Mouse (Mus musculus): ENCODE results near the gene Lrpprc. TPM values are rescaled to one million over a fixed set of nuclear protein-coding genes. Genes with fewer than 3 reads are reported as not detected.

Gene Lrpprc
- polyA plus RNA-seq, 1 experiment: 7.0 TPM

- no peak for DNase-seq
- WGBS: 81% methylated on average over 16 of the region's 16 CpGs
- no peak for TF ChIP-seq CTCF (IDR thresholded peaks at IDR 0.05; ENCODE audit: insufficient read depth, low read length)
- TF ChIP-seq POLR2A (IDR thresholded peaks at IDR 0.05; ENCODE audit: borderline replicate concordance, extremely low read depth, low read depth, low read length): no peak
- H3K4me1 ChIP-seq (ENCODE audit: control insufficient read depth, insufficient read depth, low read length): no peaks in the 10 kb centered on the region; the same call in 1 of the 2 replicates
- H3K4me3 ChIP-seq (replicated peaks; ENCODE audit: extremely low read depth, low read depth, low read length): no peak overlapping the region
These were observed 14.1 kb downstream of the Lrpprc start for GRCm38 (mm10) chr17:84776362-84777000.

DNA sequence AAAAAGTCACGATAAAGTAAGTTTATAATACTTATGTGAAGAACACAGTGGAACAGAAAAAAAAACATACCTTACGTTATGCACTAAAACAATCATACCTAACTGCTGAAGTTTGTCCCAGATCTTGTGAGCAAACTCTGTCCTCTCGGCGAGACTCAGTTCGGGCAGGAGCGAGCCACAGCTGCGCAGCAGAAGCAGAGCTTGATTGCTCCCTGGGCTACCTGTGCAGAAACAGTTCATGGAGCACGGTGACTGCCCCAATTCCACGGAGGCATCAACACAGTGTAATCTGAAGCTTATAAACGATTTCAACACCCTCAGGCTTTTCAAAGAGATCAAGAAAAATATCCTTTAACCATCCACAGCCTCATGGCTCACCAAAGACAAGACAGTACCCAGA is 15.3 kb downstream of the Lrpprc start:
- TF ChIP-seq CTCF (IDR thresholded peaks at IDR 0.05; ENCODE audit: insufficient read depth, low read length) (no peak), POLR2A (IDR thresholded peaks at IDR 0.05; ENCODE audit: borderline replicate concordance, extremely low read depth, low read depth, low read length) (no peak)
- no peaks in the 10 kb centered on the region; the same call in 1 of the 2 replicates for H3K4me1 ChIP-seq (ENCODE audit: control insufficient read depth, insufficient read depth, low read length)
- 93% methylated on average over 10 of the region's 10 CpGs for WGBS
- no peak for DNase-seq
- no peak overlapping the region for H3K4me3 ChIP-seq (replicated peaks; ENCODE audit: extremely low read depth, low read depth, low read length)

GRCm38 (mm10) chr17:84771882-84772281 is 18.7 kb downstream of the Lrpprc start:
- DNase-seq: no peak
- no peak overlapping the region for H3K4me3 ChIP-seq (replicated peaks; ENCODE audit: extremely low read depth, low read depth, low read length)
- TF ChIP-seq POLR2A (IDR thresholded peaks at IDR 0.05; ENCODE audit: borderline replicate concordance, extremely low read depth, low read depth, low read length) (no peak), CTCF (IDR thresholded peaks at IDR 0.05; ENCODE audit: insufficient read depth, low read length) (no peak)
- no peaks in the 10 kb centered on the region for H3K4me1 ChIP-seq (ENCODE audit: control insufficient read depth, insufficient read depth, low read length)
- 78% methylated on average over 9 of the region's 9 CpGs for WGBS

DNA sequence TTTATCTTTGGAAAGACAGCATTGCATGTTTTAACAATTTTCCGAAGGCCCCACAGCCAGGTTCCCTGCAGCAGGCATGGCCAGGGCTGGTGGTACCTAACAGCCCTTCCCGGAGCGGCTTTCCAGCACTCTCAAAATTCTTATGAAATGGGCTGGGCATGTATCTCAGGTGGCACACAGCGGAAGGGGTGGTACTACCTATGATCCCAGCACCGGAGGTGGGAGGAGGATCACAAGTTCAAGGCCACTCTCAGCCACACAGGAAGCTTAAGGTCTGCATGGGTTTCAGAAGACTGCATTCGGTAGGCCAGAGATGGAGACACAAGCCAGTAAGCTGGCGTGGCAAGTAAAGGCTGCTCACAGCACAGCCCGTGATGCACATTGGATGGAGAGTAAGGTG is 31.6 kb downstream of the Lrpprc start:
- H3K4me3 ChIP-seq (replicated peaks; ENCODE audit: extremely low read depth, low read depth, low read length): no peak overlapping the region
- no peak for TF ChIP-seq POLR2A (IDR thresholded peaks at IDR 0.05; ENCODE audit: borderline replicate concordance, extremely low read depth, low read depth, low read length)
- TF ChIP-seq CTCF (IDR thresholded peaks at IDR 0.05; ENCODE audit: insufficient read depth, low read length): no peak

GRCm38 (mm10) chr17:84758374-84758773 is 32.2 kb downstream of the Lrpprc start:
- TF ChIP-seq CTCF (IDR thresholded peaks at IDR 0.05; ENCODE audit: insufficient read depth, low read length) (no peak), POLR2A (IDR thresholded peaks at IDR 0.05; ENCODE audit: borderline replicate concordance, extremely low read depth, low read depth, low read length) (no peak)
- DNase-seq: no peak
- no peaks in the 10 kb centered on the region for H3K4me1 ChIP-seq (ENCODE audit: control insufficient read depth, insufficient read depth, low read length)
- H3K4me3 ChIP-seq (replicated peaks; ENCODE audit: extremely low read depth, low read depth, low read length): no peak overlapping the region
- WGBS: 46% methylated on average over 10 of the region's 10 CpGs

More for the DNA sequence above, 31.6 kb downstream of the Lrpprc start:
- no peak for DNase-seq
- no peaks in the 10 kb centered on the region for H3K4me1 ChIP-seq (ENCODE audit: control insufficient read depth, insufficient read depth, low read length)
- 88% methylated on average over 8 of the region's 8 CpGs for WGBS

DNA sequence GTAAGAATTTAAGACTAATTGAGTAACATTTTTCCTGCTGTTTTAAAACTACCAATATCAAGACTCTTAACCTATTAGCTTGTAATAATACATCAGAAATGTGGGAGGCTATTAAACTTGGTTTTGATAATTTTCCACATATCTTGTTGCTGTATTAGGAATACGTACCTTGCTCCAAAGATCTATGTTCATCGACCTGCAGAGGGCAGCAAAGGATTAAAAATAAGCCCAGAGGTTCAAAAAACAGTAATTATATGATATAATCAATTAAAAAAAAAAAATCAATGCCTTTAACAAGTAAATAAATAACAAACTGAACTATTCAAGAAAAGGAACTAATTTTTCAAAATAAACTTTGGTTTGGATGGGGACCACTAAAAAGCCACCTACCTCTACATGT is 34.5 kb downstream of the Lrpprc start:
- no peaks in the 10 kb centered on the region for H3K4me1 ChIP-seq (ENCODE audit: control insufficient read depth, insufficient read depth, low read length)
- no peak overlapping the region for H3K4me3 ChIP-seq (replicated peaks; ENCODE audit: extremely low read depth, low read depth, low read length)
- DNase-seq: no peak
- 65% methylated on average over 2 of the region's 2 CpGs for WGBS
- no peak for TF ChIP-seq CTCF (IDR thresholded peaks at IDR 0.05; ENCODE audit: insufficient read depth, low read length)
- no peak for TF ChIP-seq POLR2A (IDR thresholded peaks at IDR 0.05; ENCODE audit: borderline replicate concordance, extremely low read depth, low read depth, low read length)

GRCm38 (mm10) chr17:84753489-84753888 is 37.1 kb downstream of the Lrpprc start:
- H3K4me3 ChIP-seq (replicated peaks; ENCODE audit: extremely low read depth, low read depth, low read length): no peak overlapping the region
- DNase-seq: no peak
- no peaks in the 10 kb centered on the region for H3K4me1 ChIP-seq (ENCODE audit: control insufficient read depth, insufficient read depth, low read length)
- WGBS: 89% methylated on average over 5 of the region's 5 CpGs
- TF ChIP-seq POLR2A (IDR thresholded peaks at IDR 0.05; ENCODE audit: borderline replicate concordance, extremely low read depth, low read depth, low read length): no peak
- no peak for TF ChIP-seq CTCF (IDR thresholded peaks at IDR 0.05; ENCODE audit: insufficient read depth, low read length)

- Histone ChIP-seq H3K4me1 (ENCODE audit: control insufficient read depth, insufficient read depth, low read length) (no peaks in the 10 kb centered on the region), H3K4me3 (replicated peaks; ENCODE audit: extremely low read depth, low read depth, low read length) (no peak overlapping the region)
- WGBS: 76% methylated on average over 2 of the region's 2 CpGs
- no peak for DNase-seq
- no peak for TF ChIP-seq POLR2A (IDR thresholded peaks at IDR 0.05; ENCODE audit: borderline replicate concordance, extremely low read depth, low read depth, low read length)
- no peak for TF ChIP-seq CTCF (IDR thresholded peaks at IDR 0.05; ENCODE audit: insufficient read depth, low read length)
These were observed 38.3 kb downstream of the Lrpprc start for GRCm38 (mm10) chr17:84752286-84752685.

DNA sequence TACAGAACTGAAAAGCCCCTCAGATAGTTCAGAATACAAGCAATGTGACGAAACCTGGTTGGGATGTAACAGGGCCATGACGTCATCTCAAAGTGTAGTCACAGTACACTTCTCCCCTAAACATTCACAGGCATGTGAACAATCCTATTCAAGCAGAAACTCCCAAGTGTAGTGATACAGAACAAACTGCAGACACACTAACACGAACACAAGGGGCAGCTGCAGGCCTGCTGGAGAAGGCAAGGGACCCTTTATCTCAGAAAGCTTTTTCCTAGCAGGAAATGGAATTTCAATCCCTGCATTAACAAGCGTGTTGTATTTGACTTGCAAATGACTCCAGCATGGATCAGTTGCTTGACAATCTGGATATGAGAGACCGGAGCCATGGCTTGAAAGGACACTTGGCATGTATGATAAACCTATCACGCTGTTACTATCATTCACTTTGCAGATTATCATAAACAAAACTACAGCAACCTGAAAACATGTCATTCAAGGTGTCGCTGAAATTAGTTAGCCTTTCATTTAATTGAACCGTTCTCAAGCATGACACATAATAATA is 38.9 kb downstream of the Lrpprc start:
- Histone ChIP-seq H3K4me3 (replicated peaks; ENCODE audit: extremely low read depth, low read depth, low read length) (no peak overlapping the region), H3K4me1 (ENCODE audit: control insufficient read depth, insufficient read depth, low read length) (no peaks in the 10 kb centered on the region)
- TF ChIP-seq CTCF (IDR thresholded peaks at IDR 0.05; ENCODE audit: insufficient read depth, low read length) (no peak), POLR2A (IDR thresholded peaks at IDR 0.05; ENCODE audit: borderline replicate concordance, extremely low read depth, low read depth, low read length) (no peak)
- no peak for DNase-seq
- WGBS: 75% methylated on average over 8 of the region's 8 CpGs

- WGBS: 90% methylated on average over 4 of the region's 4 CpGs
- no peak for DNase-seq
- no peaks in the 10 kb centered on the region for H3K4me1 ChIP-seq (ENCODE audit: control insufficient read depth, insufficient read depth, low read length)
- no peak overlapping the region for H3K4me3 ChIP-seq (replicated peaks; ENCODE audit: extremely low read depth, low read depth, low read length)
- TF ChIP-seq CTCF (IDR thresholded peaks at IDR 0.05; ENCODE audit: insufficient read depth, low read length) (no peak), POLR2A (IDR thresholded peaks at IDR 0.05; ENCODE audit: borderline replicate concordance, extremely low read depth, low read depth, low read length) (no peak)
These were observed 40.5 kb downstream of the Lrpprc start for GRCm38 (mm10) chr17:84750130-84750529.

All from lung, adult 2 months (tissue).